Mouse (Mus musculus) hindbrain, postnatal 0 days (tissue): ENCODE data around the gene BC017158. TPM values are rescaled to one million over a fixed set of nuclear protein-coding genes. Genes with fewer than 3 reads are reported as not detected.

ENCODE experiments used
- ATAC-seq: fragments of 200-750 bp; cut with Nextera tagmentation; 2 replicates; pipeline ENCODE4 v1.8.0; 2017; ENCODE audit warnings: mild to moderate bottlenecking, moderate TSS enrichment, moderate library complexity
- DNase-seq: peaks from one replicate; pipeline ENCODE4 v3.0.0-alpha.2; 2015; ENCODE audit warnings: low spot score
- H3K27ac ChIP-seq: fragments of 300-500 bp; sonication (generic); 2 replicates; pipeline ENCODE4 v1.5.1; 2014; ENCODE audit warnings: mild to moderate bottlenecking
- H3K27me3 ChIP-seq: fragments of 300-500 bp; sonication (generic); 2 replicates; pipeline ENCODE4 v1.6.1; 2014; ENCODE audit warnings: low read length, mixed read lengths; ENCODE audit not compliant: insufficient read depth
- H3K36me3 ChIP-seq: fragments of 300-500 bp; sonication (generic); 2 replicates; pipeline ENCODE4 v1.6.1; 2014; ENCODE audit warnings: low read length, mixed read lengths; ENCODE audit not compliant: insufficient read depth
- H3K4me1 ChIP-seq: fragments of 300-500 bp; sonication (generic); 2 replicates; pipeline ENCODE4 v1.6.1; 2014; ENCODE audit warnings: antibody characterized with exemption, low read length, mixed read lengths; ENCODE audit not compliant: insufficient read depth
- H3K4me2 ChIP-seq: fragments of 300-500 bp; sonication (generic); 2 replicates; pipeline ENCODE4 v1.6.1; 2014; ENCODE audit warnings: low read depth, mild to moderate bottlenecking, low read length, moderate library complexity, mixed read lengths
- H3K4me3 ChIP-seq: fragments of 300-500 bp; sonication (generic); 2 replicates; pipeline ENCODE4 v1.5.1; 2014; ENCODE audit warnings: low read length
- H3K9ac ChIP-seq: fragments of 300-500 bp; sonication (generic); replicated peaks from 2 replicates; pipeline ENCODE4 v1.6.1; 2014; ENCODE audit warnings: mild to moderate bottlenecking, low read length, moderate library complexity, mixed read lengths
- H3K9me3 ChIP-seq: fragments of 300-500 bp; sonication (generic); 2 replicates; pipeline ENCODE4 v1.6.1; 2016; ENCODE audit warnings: low read length, mixed read lengths
- CTCF ChIP-seq: IDR thresholded peaks from 2 replicates; pipeline ENCODE4 v1.5.1; 2016; ENCODE audit warnings: antibody characterized with exemption, control low read depth, low read depth
- WGBS: fragments of 180-500 bp; shearing (Covaris S2); extraction: QIAGEN DNeasy Blood & Tissue Kit; methylation state at CpG from one replicate; pipeline ENCODE4 v1.1.7; 2014; 5-methylcytosine and 5-hydroxymethylcytosine counted together
- polyA plus RNA-seq: library from polyadenylated mRNA; unstranded; fragments of >200 nt; fragmentation: Nextera tagmentation; extraction: Ambion mirVana; gene quantifications from 2 replicates; pipeline ENCODE4 v1.2.1, GENCODE M21; 2015
- total RNA-seq: library from RNA; depleted of rRNA; stranded (reverse); fragments of >200 nt; gene quantifications from 2 replicates; pipeline ENCODE4 v1.2.3, GENCODE M21; 2014

Gene BC017158
- total and polyA plus RNA-seq, 2 experiments from 2014 or later: 16.8 to 35.1 TPM

DNA sequence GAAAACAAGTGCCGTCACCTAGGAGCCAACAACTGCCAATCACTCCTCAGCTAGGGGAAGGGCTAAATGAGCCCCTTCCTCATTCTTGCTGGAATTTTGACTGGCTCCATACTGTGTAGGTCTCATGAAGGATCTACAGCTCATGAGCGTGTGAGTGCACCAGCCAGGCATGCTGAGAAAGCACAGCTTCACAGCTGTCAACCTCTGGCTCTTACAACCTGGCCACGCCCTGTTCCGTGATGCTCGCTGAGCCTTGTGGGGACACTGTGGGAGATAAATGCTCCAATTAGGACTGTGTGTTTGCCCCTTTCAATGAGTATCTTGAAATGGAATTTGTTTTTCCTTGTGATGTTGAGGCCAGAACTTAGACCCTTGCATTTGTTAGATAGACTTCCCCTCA lies 48.0 kb downstream of the BC017158 start:
- H3K36me3 ChIP-seq: peaks cover 3% of the 10 kb centered on the region; the same call in 1 of the 2 replicates
- no peak for TF ChIP-seq CTCF
- DNase-seq: no peak

GRCm38 (mm10) chr7:128248081-128249042 lies 49.6 kb downstream of the BC017158 start:
- no peak for TF ChIP-seq CTCF
- DNase-seq (no peak), ATAC-seq (no peak)
- 79% methylated on average over 10 of the region's 10 CpGs for WGBS
- no peak overlapping the region for H3K4me3 ChIP-seq
- H3K36me3 ChIP-seq: peaks cover 14% of the 10 kb centered on the region; the same call in 1 of the 2 replicates
- H3K4me2 ChIP-seq: peak overlapping the region; percentile 62
- peaks cover 10% of the 10 kb centered on the region; the same call in 1 of the 2 replicates for H3K4me1 ChIP-seq
- no peak overlapping the region for H3K9ac ChIP-seq
- H3K27me3 ChIP-seq: no peaks in the 10 kb centered on the region
- no peaks in the 10 kb centered on the region for H3K9me3 ChIP-seq
- no peak overlapping the region for H3K27ac ChIP-seq

More for the DNA sequence above, 48.0 kb downstream of the BC017158 start:
- WGBS: 76% methylated on average over 5 of the region's 5 CpGs
- Histone ChIP-seq H3K4me2 (no peak overlapping the region), H3K27ac (no peak overlapping the region), H3K27me3 (no peaks in the 10 kb centered on the region), H3K9ac (no peak overlapping the region), H3K4me1 (peaks cover 10% of the 10 kb centered on the region; the same call in 1 of the 2 replicates), H3K9me3 (no peaks in the 10 kb centered on the region), H3K4me3 (no peak overlapping the region)
- no peak for ATAC-seq

- DNase-seq: peak; percentile 95
Observed at GRCm38 (mm10) chr7:128247443-128247842, 50.5 kb downstream of the BC017158 start.

DNA sequence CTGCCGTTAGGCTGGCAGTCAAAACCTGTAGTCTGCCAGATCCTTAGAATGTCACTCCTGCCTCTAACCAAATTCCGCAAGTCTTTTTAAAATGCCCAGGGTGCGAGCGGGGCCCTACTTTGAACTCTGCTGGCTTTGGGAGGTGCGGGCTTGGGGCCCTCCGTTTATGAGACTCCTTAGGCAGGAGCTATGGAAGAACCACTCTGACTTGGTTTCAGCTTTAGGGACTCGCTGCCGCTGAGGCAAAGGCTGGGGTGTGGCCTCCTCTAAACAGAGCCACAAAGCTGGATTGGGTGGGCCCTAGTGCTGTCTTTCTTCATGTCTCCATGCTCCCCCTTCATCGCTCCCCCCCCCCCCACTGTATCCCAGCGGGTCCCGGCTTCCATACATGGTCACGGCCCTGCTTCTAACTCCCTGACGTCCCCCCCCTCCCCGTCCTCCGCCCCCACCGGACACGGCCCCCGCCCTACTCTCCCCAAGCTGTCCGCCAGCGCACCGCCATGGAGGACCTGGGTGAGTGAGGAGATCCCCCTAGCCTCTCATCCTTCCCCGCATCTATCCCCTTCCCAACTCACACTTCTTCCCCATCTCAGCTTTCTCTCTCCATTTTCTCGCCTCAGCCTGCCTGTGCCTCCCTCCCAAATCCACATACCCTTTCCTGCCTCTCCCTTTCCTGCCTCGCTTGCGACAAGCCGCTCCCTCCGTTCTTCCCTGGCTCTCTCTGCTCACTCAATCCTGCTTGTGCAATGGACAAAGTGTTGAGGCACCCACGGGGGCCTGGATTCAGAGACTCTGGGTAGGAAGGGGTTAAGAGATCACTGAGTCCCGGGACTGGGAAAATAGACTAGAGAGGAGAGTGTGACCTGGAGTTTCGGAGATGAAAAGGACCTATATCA lies 51.2 kb downstream of the BC017158 start, which contains the start of gene Tgfb1i1:
Tgfb1i1 (plus strand) TSS at position 317 of the 896 bp plus-strand sequence.
- no peaks in the 10 kb centered on the region for H3K9me3 ChIP-seq
- no peak for TF ChIP-seq CTCF
- peaks cover 29% of the 10 kb centered on the region; the same call in 1 of the 2 replicates for H3K36me3 ChIP-seq
- peak within 1 kb of the TSS; percentile 62 for H3K4me2 ChIP-seq
- DNase-seq (peak; percentile 50), ATAC-seq (peak; percentile 75)
- H3K27me3 ChIP-seq: no peaks in the 10 kb centered on the region
- peaks cover 5% of the 10 kb centered on the region; the same call in 1 of the 2 replicates for H3K4me1 ChIP-seq
- peak within 1 kb of the TSS; percentile 41 for H3K4me3 ChIP-seq
- WGBS: 2% methylated on average over 26 of the region's 30 CpGs
- peak within 1 kb of the TSS; percentile 59 for H3K9ac ChIP-seq
- H3K27ac ChIP-seq: peak within 1 kb of the TSS; percentile 70

More at GRCm38 (mm10) chr7:128247443-128247842, 50.5 kb downstream of the BC017158 start:
- no peaks in the 10 kb centered on the region for H3K27me3 ChIP-seq
- peak overlapping the region; percentile 59 for H3K9ac ChIP-seq
- H3K4me2 ChIP-seq: peak overlapping the region; percentile 62
- peak; percentile 77 for TF ChIP-seq CTCF
- peak overlapping the region; percentile 41 for H3K4me3 ChIP-seq
- peaks cover 22% of the 10 kb centered on the region; the same call in 1 of the 2 replicates for H3K36me3 ChIP-seq
- peak overlapping the region; percentile 70 for H3K27ac ChIP-seq
- ATAC-seq: peak; percentile 78
- no peaks in the 10 kb centered on the region for H3K9me3 ChIP-seq
- peaks cover 10% of the 10 kb centered on the region; the same call in 1 of the 2 replicates for H3K4me1 ChIP-seq
- WGBS: under 1% methylated on average over 13 of the region's 13 CpGs

- Histone ChIP-seq H3K9me3 (no peaks in the 10 kb centered on the region), H3K4me3 (no peak overlapping the region), H3K36me3 (peaks cover 36% of the 10 kb centered on the region; the same call in 1 of the 2 replicates), H3K27me3 (no peaks in the 10 kb centered on the region), H3K4me2 (no peak overlapping the region), H3K9ac (no peak overlapping the region), H3K27ac (no peak overlapping the region), H3K4me1 (peaks cover 5% of the 10 kb centered on the region; the same call in 1 of the 2 replicates)
- WGBS: 59% methylated on average over 4 of the region's 4 CpGs
- ATAC-seq (no peak), DNase-seq (no peak)
- TF ChIP-seq CTCF: no peak
Observed at GRCm38 (mm10) chr7:128245547-128245946, 52.4 kb downstream of the BC017158 start.
